8 mouse cellular contexts compared by ENCODE assay signal in the genomic region with DNA sequence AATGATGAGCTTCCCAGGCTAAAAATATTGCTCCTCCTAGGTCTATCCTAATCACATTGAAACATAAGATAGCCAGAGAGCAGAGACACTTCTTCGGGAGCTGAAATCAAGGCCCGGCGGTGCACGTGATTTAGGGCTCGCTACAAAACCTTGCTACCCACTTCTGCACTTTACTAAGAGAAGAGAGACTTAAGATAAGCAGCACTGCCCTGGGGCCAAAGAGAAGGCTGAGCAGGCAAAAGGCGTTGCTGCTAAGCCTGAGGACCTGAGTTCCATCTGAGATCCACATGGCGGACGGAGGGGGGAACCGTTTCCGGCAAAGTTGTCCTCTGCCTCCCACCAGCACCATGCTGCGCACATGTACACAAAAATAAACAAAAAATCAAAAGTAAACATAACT. TPM values are rescaled to one million over a fixed set of nuclear protein-coding genes. Genes with fewer than 3 reads are reported as not detected.
DNase-seq lines count a peak whose midpoint lies in the region; ATAC-seq and TF ChIP-seq lines count a peak whose summit lies in the region.

No protein-coding gene starts in this region.

- H3K4me3 ChIP-seq in heart, embryonic 14.5 days (ENCODE audit: control insufficient read depth in 1 of 2, insufficient read depth in 1 of 2, low read depth in 1 of 2, low read length in 2 of 2): peak overlapping the region; percentile 92 to 99
- peak overlapping the region; percentile 79 to 100 for H3K4me3 ChIP-seq in ES-E14 (ENCODE audit: insufficient read depth in 1 of 2, low read depth in 1 of 2, low read length in 2 of 2, poor library complexity in 1 of 2, severe bottlenecking in 1 of 2)
- peak overlapping the region; percentile 100 for H3K4me3 ChIP-seq in midbrain, embryonic 10.5 days

- no peaks in the 10 kb centered on the region for H3K36me3 ChIP-seq in heart, embryonic 14.5 days (ENCODE audit: control insufficient read depth, insufficient read depth, low read length)
- peaks cover 3% of the 10 kb centered on the region; the same call in 1 of the 2 replicates for H3K36me3 ChIP-seq in ES-E14 (ENCODE audit: control insufficient read depth, insufficient read depth, low read length, poor library complexity, severe bottlenecking)
- H3K36me3 ChIP-seq in midbrain, embryonic 10.5 days: peaks cover 15% of the 10 kb centered on the region

- ATAC-seq in heart, embryonic 14.5 days (ENCODE audit: insufficient number of reproducible peaks, insufficient read depth, low FRiP score, low read depth): no peak
- peak; percentile 25; the same call in 1 of the 2 replicates for ATAC-seq in granulocyte monocyte progenitor cell, adult 5-6 weeks (replicated peaks; ENCODE audit: poor library complexity, severe bottlenecking)

- H3K27ac ChIP-seq in heart, embryonic 14.5 days (replicated peaks in 1 of 2; ENCODE audit: control insufficient read depth in 1 of 2, insufficient read depth in 1 of 2, low read depth in 2 of 2, low read length in 2 of 2): no peak overlapping the region
- peak overlapping the region; percentile 49 for H3K27ac ChIP-seq in ES-E14 (ENCODE audit: insufficient read depth, low read depth, low read length, poor library complexity, severe bottlenecking)
- peak overlapping the region; percentile 93 for H3K27ac ChIP-seq in midbrain, embryonic 10.5 days (replicated peaks)

- no peaks in the 10 kb centered on the region for H3K27me3 ChIP-seq in heart, embryonic 14.5 days (ENCODE audit: control insufficient read depth, insufficient read depth, low read length)
- no peaks in the 10 kb centered on the region for H3K27me3 ChIP-seq in midbrain, embryonic 10.5 days (ENCODE audit: low read depth, poor library complexity, severe bottlenecking)

- no peaks in the 10 kb centered on the region for H3K9me3 ChIP-seq in heart, embryonic 14.5 days (ENCODE audit: control insufficient read depth, low read length)
- no peaks in the 10 kb centered on the region for H3K9me3 ChIP-seq in ES-E14 (ENCODE audit: control insufficient read depth, insufficient read depth, low read depth, low read length)
- H3K9me3 ChIP-seq in midbrain, embryonic 10.5 days (replicated peaks): no peaks in the 10 kb centered on the region

- H3K4me2 ChIP-seq in heart, embryonic 14.5 days (ENCODE audit: low read length): peak overlapping the region; percentile 98

- H3K9ac ChIP-seq in heart, embryonic 14.5 days (ENCODE audit: low read length): peak overlapping the region; percentile 95
- H3K9ac ChIP-seq in ES-E14 (ENCODE audit: insufficient read depth, low read depth, low read length, poor library complexity, severe bottlenecking): peak overlapping the region; percentile 84

- WGBS in heart, embryonic 14.5 days: 2% methylated on average over 11 of the region's 11 CpGs
- 22% methylated on average over 11 of the region's 11 CpGs for WGBS in midbrain, embryonic 10.5 days

- no peak for DNase-seq in heart, adult 11 months
- DNase-seq in ES-E14 (ENCODE audit: low read depth, low spot score): no peak
- no peak for DNase-seq in midbrain, embryonic 10.5 days (ENCODE audit: low spot score)
- no peak for DNase-seq in cerebellum, adult 18-20 months
- DNase-seq in thymus, adult 18-20 months: no peak
- no peak for DNase-seq in spleen, postnatal 36 days (ENCODE audit: low spot score in 2 of 2)

- in situ Hi-C loops in ES-E14 (cut with MboI; ENCODE audit: low sequenced_read_pairs in 2 of 2, unreplicated experiment in 2 of 2): no loop called here

- peaks cover 6 to 16% of the 10 kb centered on the region in 2 experiments for H3K4me1 ChIP-seq in heart, embryonic 14.5 days (ENCODE audit: control insufficient read depth in 2 of 2, insufficient read depth in 2 of 2, low read length in 2 of 2)
- H3K4me1 ChIP-seq in ES-E14 (ENCODE audit: control insufficient read depth in 2 of 2, insufficient read depth in 2 of 2, low read length in 2 of 2, poor library complexity in 1 of 2): peaks cover 0 to 3% of the 10 kb centered on the region in 2 experiments; a peak in 1 of 4 replicates
- H3K4me1 ChIP-seq in midbrain, embryonic 10.5 days: peaks cover 19% of the 10 kb centered on the region

TF ChIP-seq in ES-E14, 5 proteins besides CTCF, POLR2A, EP300 and RAD21:
- no peak for TF ChIP-seq CHD2 (IDR thresholded peaks at IDR 0.05; ENCODE audit: low read depth, low read length)
- no peak for TF ChIP-seq HCFC1 (IDR thresholded peaks at IDR 0.05; ENCODE audit: borderline replicate concordance, insufficient read depth, low read length)
- no peak for TF ChIP-seq MAFK (IDR thresholded peaks at IDR 0.05; ENCODE audit: insufficient read depth, low read depth, low read length)
- no peak for TF ChIP-seq ZNF384 (IDR thresholded peaks at IDR 0.05; ENCODE audit: low read depth, low read length)
- no peak for TF ChIP-seq ZC3H11A (IDR thresholded peaks at IDR 0.05; ENCODE audit: borderline replicate concordance, low read depth, low read length)

RNA-seq across cellular contexts. Expression of a gene that starts 1.1 kb away (rescaled TPM):
- 29.5 and 31.2 TPM in 2 replicates for polyA plus RNA-seq in heart, embryonic 14.5 days (2014; fragmentation: Nextera tagmentation; extraction: Ambion mirVana)
- total RNA-seq in ES-E14 (2012; rRNA removed): 80.3 and 126 TPM in 2 replicates
- total RNA-seq in granulocyte monocyte progenitor cell, adult 5-6 weeks (2014; fragmentation: Nextera tagmentation): 12.0 and 19.9 TPM in 2 replicates
- 12.5 and 13.6 TPM in 2 replicates for total RNA-seq in granulocyte monocyte progenitor cell, adult 5-6 weeks (2017)
- polyA plus RNA-seq in midbrain, embryonic 10.5 days (2016; fragmentation: Nextera tagmentation; extraction: Ambion mirVana): 56.6 and 57.3 TPM in 2 replicates

RNA-seq across cellular contexts. Expression of a gene that starts 5.4 kb away (rescaled TPM):
- 26.7 and 29.6 TPM in 2 replicates for polyA plus RNA-seq in heart, embryonic 14.5 days (2014; fragmentation: Nextera tagmentation; extraction: Ambion mirVana)
- total RNA-seq in ES-E14 (2012; rRNA removed): 10.3 and 15.2 TPM in 2 replicates
- total RNA-seq in granulocyte monocyte progenitor cell, adult 5-6 weeks (2014; fragmentation: Nextera tagmentation): 20.7 and 24.6 TPM in 2 replicates
- 20.3 and 26.8 TPM in 2 replicates for total RNA-seq in granulocyte monocyte progenitor cell, adult 5-6 weeks (2017)
- polyA plus RNA-seq in midbrain, embryonic 10.5 days (2016; fragmentation: Nextera tagmentation; extraction: Ambion mirVana): 32.4 and 34.4 TPM in 2 replicates

RNA-seq across cellular contexts. Expression of a gene that starts 28.0 kb away (rescaled TPM):
- 0.31 and 0.53 TPM in 2 replicates for polyA plus RNA-seq in heart, embryonic 14.5 days (2014; fragmentation: Nextera tagmentation; extraction: Ambion mirVana)
- total RNA-seq in ES-E14 (2012; rRNA removed): 1.7 and 1.9 TPM in 2 replicates
- total RNA-seq in granulocyte monocyte progenitor cell, adult 5-6 weeks (2014; fragmentation: Nextera tagmentation): 0.92 TPM in 1 of 2 replicates, not detected in the other
- not detected in 2 replicates for total RNA-seq in granulocyte monocyte progenitor cell, adult 5-6 weeks (2017)
- 0.19 and 0.42 TPM in 2 replicates for polyA plus RNA-seq in midbrain, embryonic 10.5 days (2016; fragmentation: Nextera tagmentation; extraction: Ambion mirVana)

RNA-seq across cellular contexts. Expression of a gene that starts 38.9 kb away (rescaled TPM):
- 18.9 and 25.3 TPM in 2 replicates for polyA plus RNA-seq in heart, embryonic 14.5 days (2014; fragmentation: Nextera tagmentation; extraction: Ambion mirVana)
- 15.2 and 15.9 TPM in 2 replicates for total RNA-seq in ES-E14 (2012; rRNA removed)
- 29.2 and 36.6 TPM in 2 replicates for total RNA-seq in granulocyte monocyte progenitor cell, adult 5-6 weeks (2014; fragmentation: Nextera tagmentation)
- total RNA-seq in granulocyte monocyte progenitor cell, adult 5-6 weeks (2017): 19.4 and 25.6 TPM in 2 replicates
- polyA plus RNA-seq in midbrain, embryonic 10.5 days (2016; fragmentation: Nextera tagmentation; extraction: Ambion mirVana): 59.4 and 72.8 TPM in 2 replicates

Comparison
In these comparisons a context has a peak if more than half of its experiments do, and no peak if none do; other contexts are left out.
1. H3K27ac ChIP-seq: peak in ES-E14 (single experiment) and midbrain, embryonic 10.5 days (single experiment); none in heart, embryonic 14.5 days (0 of 2).
2. Peak in every context shown above with its lines, with median percentiles within 50 percentile points of each other: H3K4me3 ChIP-seq.